Mouse (Mus musculus): ENCODE measurements around the gene Hmgcr.

GRCm38 (mm10) chr13:96716311-96716710 lies 45.6 kb upstream of the Hmgcr start:
- no peak for TF ChIP-seq CTCF (IDR thresholded peaks at IDR 0.05; ENCODE audit: borderline replicate concordance, insufficient read depth, low read length)
- TF ChIP-seq POLR2A (IDR thresholded peaks at IDR 0.05; ENCODE audit: low read depth, low read length), result no peak

Measured in embryonic fibroblast, embryonic 13.5 days (primary cell).